Mouse (Mus musculus) heart, embryonic 12.5 days (tissue): Measurements from ENCODE around the gene Gpkow. TPM values are rescaled to one million over a fixed set of nuclear protein-coding genes. Genes with fewer than 3 reads are reported as not detected.

ENCODE experiments used
- ATAC-seq: fragments of 200-750 bp; cut with Nextera tagmentation; 2 replicates; pipeline ENCODE4 v1.8.0; 2017; ENCODE audit warnings: moderate TSS enrichment, moderate library complexity; ENCODE audit not compliant: insufficient number of reproducible peaks, low FRiP score
- H3K27ac ChIP-seq: fragments of 300-500 bp; sonication (generic); 2 replicates; pipeline ENCODE4 v1.5.1; 2016; ENCODE audit warnings: mild to moderate bottlenecking, moderate library complexity; ENCODE audit not compliant: poor library complexity, severe bottlenecking
- H3K27me3 ChIP-seq: fragments of 300-500 bp; sonication (generic); replicated peaks from 2 replicates; pipeline ENCODE4 v1.6.1; 2016; ENCODE audit warnings: mild to moderate bottlenecking, moderate library complexity
- H3K36me3 ChIP-seq: fragments of 300-500 bp; sonication (generic); 2 replicates; pipeline ENCODE4 v1.6.1; 2016; ENCODE audit warnings: mild to moderate bottlenecking, moderate library complexity
- H3K4me1 ChIP-seq: fragments of 300-500 bp; sonication (generic); replicated peaks from 2 replicates; pipeline ENCODE4 v1.6.1; 2016; ENCODE audit warnings: mild to moderate bottlenecking
- H3K4me2 ChIP-seq: fragments of 300-500 bp; sonication (generic); 2 replicates; pipeline ENCODE4 v1.6.1; 2016; ENCODE audit warnings: mild to moderate bottlenecking, moderate library complexity
- H3K4me3 ChIP-seq: fragments of 300-500 bp; sonication (generic); 2 replicates; pipeline ENCODE4 v1.5.1; 2016; ENCODE audit warnings: mild to moderate bottlenecking
- H3K9ac ChIP-seq: fragments of 300-500 bp; sonication (generic); 2 replicates; pipeline ENCODE4 v1.6.1; 2016; ENCODE audit warnings: mild to moderate bottlenecking, moderate library complexity
- H3K9me3 ChIP-seq: fragments of 300-500 bp; sonication (generic); replicated peaks from 2 replicates; pipeline ENCODE4 v1.6.1; 2016; ENCODE audit warnings: mild to moderate bottlenecking, moderate library complexity
- WGBS: fragments of 180-500 bp; shearing (Covaris S2); methylation state at CpG from one replicate; pipeline ENCODE4 v1.1.7; 2016; 5-methylcytosine and 5-hydroxymethylcytosine counted together
- polyA plus RNA-seq: library from polyadenylated mRNA; unstranded; fragments of >200 nt; fragmentation: Nextera tagmentation; extraction: Ambion mirVana; gene quantifications from 2 replicates; pipeline ENCODE4 v1.2.1, GENCODE M21; 2016

Gpkow gene
- polyA plus RNA-seq, 1 experiment from 2014 or later = 36.4 TPM

DNA sequence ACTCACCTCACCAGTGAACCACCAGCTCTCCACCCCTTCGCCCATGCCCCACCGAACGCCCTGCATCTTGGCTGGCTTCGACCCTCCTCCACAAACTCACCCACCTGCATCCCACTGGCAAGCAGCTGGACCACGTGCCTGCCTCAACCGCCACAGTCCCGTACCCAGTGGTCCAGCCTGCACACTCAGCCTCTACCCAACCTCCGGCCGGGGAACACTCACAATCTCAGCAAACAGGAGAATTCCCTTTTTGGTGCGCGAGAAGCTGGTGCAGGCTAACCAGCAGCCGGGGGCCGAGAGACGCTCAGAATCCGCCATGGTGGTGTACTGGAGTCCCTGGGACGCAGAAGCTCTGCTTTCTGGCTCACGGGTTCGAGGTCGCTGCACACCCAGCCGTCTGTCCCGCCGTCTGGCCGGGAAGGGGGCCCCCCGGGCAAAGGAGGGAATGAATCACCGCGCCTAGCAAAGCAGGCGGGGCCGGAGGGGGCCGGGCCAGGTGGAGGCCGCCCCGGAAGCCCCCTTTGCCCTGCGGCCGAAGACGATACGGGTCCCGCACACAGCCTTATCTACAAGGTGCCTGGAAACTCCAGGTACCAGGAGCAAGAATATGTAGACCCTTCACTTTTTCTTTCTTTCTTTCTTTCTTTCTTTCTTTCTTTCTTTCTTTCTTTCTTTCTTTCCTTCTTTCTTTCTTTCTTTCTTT lies 25.9 kb upstream of the Gpkow start, which contains the start of gene Plp2:
Gene Plp2, minus strand, starts transcription at position 470 of the 703 bp plus-strand sequence.
- H3K27ac ChIP-seq = peak within 1 kb of the TSS; percentile 75
- H3K4me3 ChIP-seq = peak within 1 kb of the TSS; percentile 72
- peak within 1 kb of the TSS; percentile 64 for H3K4me2 ChIP-seq
- no peaks in the 10 kb centered on the region for H3K9me3 ChIP-seq
- peaks cover 11% of the 10 kb centered on the region for H3K4me1 ChIP-seq
- ATAC-seq = peak; percentile 45
- 15% methylated on average over 32 of the region's 36 CpGs for WGBS
- H3K9ac ChIP-seq = peak within 1 kb of the TSS; percentile 82
- H3K36me3 ChIP-seq = peaks cover 24% of the 10 kb centered on the region
- H3K27me3 ChIP-seq = no peaks in the 10 kb centered on the region

DNA sequence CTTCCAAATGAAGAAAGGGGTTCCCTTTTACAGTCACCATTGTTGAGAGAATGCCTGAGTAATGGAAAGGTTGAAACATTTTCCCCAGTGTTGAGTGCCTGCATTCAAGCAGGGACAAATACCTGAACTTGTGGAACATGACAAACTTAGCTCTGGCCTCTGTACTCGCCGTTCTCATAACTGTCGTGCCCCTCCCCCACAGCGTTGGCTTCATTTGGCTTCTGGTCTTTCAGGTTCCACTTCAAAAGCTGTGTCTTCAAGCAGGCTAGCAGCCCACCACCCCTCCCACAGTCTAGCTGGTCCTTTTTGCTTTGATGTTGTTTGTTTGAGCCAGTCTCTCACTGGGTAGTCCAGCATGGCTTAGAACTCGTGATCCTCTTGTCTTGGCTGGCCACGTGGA lies 24.2 kb upstream of the Gpkow start:
- no peak for ATAC-seq
- Histone ChIP-seq H3K36me3 (peaks cover 9% of the 10 kb centered on the region), H3K9ac (no peak overlapping the region), H3K9me3 (no peaks in the 10 kb centered on the region), H3K27ac (no peak overlapping the region), H3K27me3 (no peaks in the 10 kb centered on the region), H3K4me2 (no peak overlapping the region), H3K4me1 (peaks cover 11% of the 10 kb centered on the region), H3K4me3 (no peak overlapping the region)
- WGBS = 41% methylated on average over 6 of the region's 6 CpGs

DNA sequence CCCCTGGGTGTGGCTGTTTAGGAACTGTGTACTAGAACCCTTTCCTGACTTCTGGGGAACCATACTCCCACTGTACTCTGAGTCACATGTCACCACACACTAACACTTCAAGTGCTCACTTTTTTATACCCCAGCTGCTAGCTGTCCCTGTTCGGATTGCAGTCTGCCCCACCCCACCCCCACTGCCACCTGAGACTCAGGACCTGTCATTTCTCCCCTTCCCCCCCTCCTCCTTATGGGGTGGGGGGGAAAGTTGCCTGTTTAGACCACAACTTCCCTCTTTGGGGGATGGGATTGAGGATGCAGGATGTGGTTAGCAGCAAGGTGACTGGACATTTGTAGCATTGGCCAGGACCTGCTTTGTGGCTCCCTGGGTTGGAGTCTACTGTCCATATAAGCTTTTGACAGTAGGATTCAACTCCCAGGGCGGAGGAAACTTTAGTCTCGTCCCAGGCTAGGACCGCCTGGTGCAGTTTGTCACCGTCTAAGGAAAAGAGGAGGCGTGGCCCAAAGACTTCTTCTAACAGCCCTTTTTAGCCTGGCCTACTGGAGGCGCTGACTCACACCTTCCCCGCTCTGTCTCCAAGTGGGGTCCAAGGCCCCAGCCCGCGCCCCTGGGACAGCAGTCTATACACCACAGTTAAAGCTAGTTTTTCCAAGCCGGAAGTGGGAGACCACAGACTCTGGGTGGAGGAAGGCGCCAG lies 23.2 kb upstream of the Gpkow start:
- WGBS = 20% methylated on average over 12 of the region's 12 CpGs
- Histone ChIP-seq H3K4me3 (peak overlapping the region; percentile 33), H3K9me3 (no peaks in the 10 kb centered on the region), H3K36me3 (peaks cover 7% of the 10 kb centered on the region), H3K9ac (no peak overlapping the region; the same call in none of the 2 replicates), H3K4me1 (peaks cover 11% of the 10 kb centered on the region), H3K27me3 (no peaks in the 10 kb centered on the region), H3K27ac (peak overlapping the region; percentile 51), H3K4me2 (peak overlapping the region; percentile 63)
- ATAC-seq = peak; percentile 23; the same call in 1 of the 2 replicates

DNA sequence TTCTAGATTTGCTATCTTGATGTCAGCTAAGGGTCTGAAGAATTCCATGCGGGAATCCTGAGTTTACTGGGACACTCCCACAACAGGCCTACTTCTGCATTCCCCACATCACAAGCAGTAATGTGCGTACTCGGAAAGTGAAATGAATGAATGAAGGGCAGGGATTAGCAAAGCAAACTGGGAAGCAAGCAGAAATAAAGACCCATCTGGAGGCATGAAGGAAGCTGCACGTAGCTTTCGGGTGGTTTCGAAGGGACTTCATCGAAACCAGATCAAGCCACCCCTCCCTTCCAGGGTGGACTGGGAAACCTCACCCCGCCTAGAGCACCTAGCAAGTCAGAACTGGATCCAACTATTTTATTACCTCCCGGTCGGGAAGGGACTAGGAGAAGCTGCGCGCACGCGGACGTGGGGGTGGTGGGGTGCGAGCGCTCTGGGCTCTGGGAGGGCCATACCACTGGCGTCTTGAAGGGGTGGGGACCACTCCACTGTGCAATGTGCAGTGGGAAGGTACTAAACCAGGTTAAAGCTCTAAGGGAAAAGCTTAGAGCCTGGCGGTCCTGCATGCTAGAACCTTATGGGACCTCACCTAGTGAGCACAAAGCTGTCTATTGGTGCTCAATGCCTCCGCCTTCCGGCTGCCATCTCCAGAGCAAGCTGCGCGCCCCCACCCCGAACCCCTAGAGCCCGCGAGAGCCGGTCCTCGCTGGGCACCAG lies 22.5 kb upstream of the Gpkow start:
- Histone ChIP-seq H3K4me2 (peak overlapping the region; percentile 63), H3K27me3 (no peaks in the 10 kb centered on the region), H3K27ac (peak overlapping the region; percentile 51), H3K9ac (peak overlapping the region; percentile 62), H3K4me3 (peak overlapping the region; percentile 33), H3K4me1 (peaks cover 11% of the 10 kb centered on the region), H3K36me3 (no peaks in the 10 kb centered on the region; the same call in 1 of the 2 replicates), H3K9me3 (no peaks in the 10 kb centered on the region)
- 22% methylated on average over 28 of the region's 28 CpGs for WGBS
- no peak for ATAC-seq

DNA sequence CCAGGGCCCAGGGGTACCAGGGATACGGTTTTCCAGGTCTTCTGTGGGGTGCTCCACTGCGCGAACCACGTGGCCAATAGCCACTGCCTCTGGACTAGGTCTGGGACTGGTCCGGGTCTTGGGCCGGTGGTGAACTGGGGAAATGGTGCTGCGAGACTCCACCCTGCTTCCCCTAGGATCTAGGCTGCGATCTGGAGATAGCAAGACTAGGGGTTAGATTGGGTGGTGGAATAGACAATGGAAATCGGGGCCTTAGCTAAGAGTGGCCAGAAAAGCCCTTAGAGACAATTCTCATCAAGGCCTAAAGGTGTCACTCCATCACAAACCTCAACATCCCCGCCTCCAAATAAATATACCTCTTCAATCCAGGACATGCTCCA lies 21.9 kb upstream of the Gpkow start:
- H3K9me3 ChIP-seq = no peaks in the 10 kb centered on the region
- H3K4me2 ChIP-seq = peak overlapping the region; percentile 63
- no peak overlapping the region; the same call in 1 of the 2 replicates for H3K27ac ChIP-seq
- peaks cover 11% of the 10 kb centered on the region for H3K4me1 ChIP-seq
- peak overlapping the region; percentile 33 for H3K4me3 ChIP-seq
- WGBS = 17% methylated on average over 10 of the region's 10 CpGs
- no peaks in the 10 kb centered on the region for H3K27me3 ChIP-seq
- peak overlapping the region; percentile 62 for H3K9ac ChIP-seq
- ATAC-seq = no peak
- H3K36me3 ChIP-seq = no peaks in the 10 kb centered on the region

DNA sequence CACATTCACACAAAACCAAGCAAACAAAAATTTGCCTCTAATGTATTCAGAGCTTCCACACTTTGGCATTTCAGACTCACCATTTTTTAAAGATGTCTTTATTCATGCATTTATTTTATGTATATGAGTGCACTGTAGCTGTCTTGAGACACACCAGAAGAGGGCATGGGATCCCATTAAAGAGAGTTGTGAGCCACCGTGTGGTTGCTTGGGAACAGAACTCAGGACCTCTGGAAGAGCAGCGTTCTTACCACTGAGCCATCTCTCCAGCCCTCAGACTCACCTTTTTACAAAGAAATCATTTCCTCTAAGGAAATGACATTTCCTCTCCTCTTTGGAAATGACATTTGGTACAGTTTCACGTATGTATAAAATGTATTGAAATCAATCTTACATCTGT lies 17.9 kb upstream of the Gpkow start:
- no peak overlapping the region for H3K27ac ChIP-seq
- H3K36me3 ChIP-seq = no peaks in the 10 kb centered on the region
- no peak overlapping the region for H3K9ac ChIP-seq
- H3K4me3 ChIP-seq = no peak overlapping the region
- WGBS = 48% methylated on average over 3 of the region's 3 CpGs
- ATAC-seq = no peak
- H3K9me3 ChIP-seq = no peaks in the 10 kb centered on the region
- no peak overlapping the region for H3K4me2 ChIP-seq
- peaks cover 2% of the 10 kb centered on the region; the same call in 1 of the 2 replicates for H3K4me1 ChIP-seq
- no peaks in the 10 kb centered on the region for H3K27me3 ChIP-seq

DNA sequence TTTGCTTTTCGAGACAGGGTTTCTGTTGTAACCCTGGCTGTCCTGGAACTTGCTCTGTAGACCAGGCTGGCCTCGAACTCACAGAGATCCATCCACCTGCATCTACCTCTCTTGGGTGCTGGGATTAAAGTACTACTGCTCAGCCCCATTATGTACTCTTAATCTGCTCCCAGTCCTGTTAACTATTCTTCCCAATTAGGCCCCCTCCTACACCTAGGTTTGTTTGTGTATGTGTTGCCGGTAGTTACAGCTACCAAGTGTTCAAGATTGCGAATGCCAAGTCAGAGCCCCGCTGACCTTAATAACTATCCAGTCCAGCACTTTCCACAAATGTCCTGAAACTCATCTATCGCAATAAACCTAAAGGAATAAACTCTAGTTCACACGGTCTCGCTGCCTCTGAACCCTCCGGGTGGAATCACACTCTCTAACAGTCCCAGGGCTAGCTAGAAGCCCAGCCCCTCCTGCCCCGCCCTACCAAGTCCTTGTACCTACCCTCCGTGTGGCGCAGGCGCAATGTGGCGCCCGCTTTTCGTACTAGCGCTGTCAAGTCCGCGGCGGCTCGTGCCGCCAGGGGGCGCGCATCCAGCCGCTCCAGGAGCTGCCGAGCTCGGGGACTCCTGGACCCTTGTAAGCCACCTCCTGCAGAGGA lies 17.4 kb upstream of the Gpkow start:
- 16% methylated on average over 27 of the region's 27 CpGs for WGBS
- no peaks in the 10 kb centered on the region for H3K4me1 ChIP-seq
- ATAC-seq = peak; percentile 87
- no peaks in the 10 kb centered on the region for H3K36me3 ChIP-seq
- H3K27ac ChIP-seq = no peak overlapping the region
- no peak overlapping the region; the same call in 1 of the 2 replicates for H3K9ac ChIP-seq
- H3K4me2 ChIP-seq = peak overlapping the region; percentile 68
- peak overlapping the region; percentile 40 for H3K4me3 ChIP-seq
- H3K27me3 ChIP-seq = no peaks in the 10 kb centered on the region
- no peaks in the 10 kb centered on the region for H3K9me3 ChIP-seq

DNA sequence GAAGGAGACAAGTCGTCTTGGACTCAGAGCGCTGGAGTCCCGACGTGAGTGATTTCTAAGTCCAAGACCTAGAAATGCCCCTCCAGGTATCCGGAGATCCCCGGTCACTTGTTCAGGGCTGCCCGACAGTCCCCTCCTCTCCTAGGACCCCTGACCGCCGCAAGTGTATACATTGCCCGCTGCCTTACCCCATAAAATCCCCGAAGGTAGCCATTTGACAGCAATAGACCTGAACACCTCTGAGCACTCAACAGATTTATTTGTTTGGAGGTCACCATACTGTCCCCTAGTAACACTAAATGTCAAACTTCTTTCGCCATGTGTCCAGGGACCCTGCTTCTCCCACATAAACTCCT lies 16.9 kb upstream of the Gpkow start:
- Histone ChIP-seq H3K4me3 (peak overlapping the region; percentile 40), H3K27ac (no peak overlapping the region), H3K4me2 (peak overlapping the region; percentile 68), H3K27me3 (no peaks in the 10 kb centered on the region), H3K36me3 (no peaks in the 10 kb centered on the region), H3K9ac (no peak overlapping the region; the same call in 1 of the 2 replicates), H3K9me3 (no peaks in the 10 kb centered on the region), H3K4me1 (no peaks in the 10 kb centered on the region)
- 17% methylated on average over 12 of the region's 12 CpGs for WGBS
- no peak for ATAC-seq

DNA sequence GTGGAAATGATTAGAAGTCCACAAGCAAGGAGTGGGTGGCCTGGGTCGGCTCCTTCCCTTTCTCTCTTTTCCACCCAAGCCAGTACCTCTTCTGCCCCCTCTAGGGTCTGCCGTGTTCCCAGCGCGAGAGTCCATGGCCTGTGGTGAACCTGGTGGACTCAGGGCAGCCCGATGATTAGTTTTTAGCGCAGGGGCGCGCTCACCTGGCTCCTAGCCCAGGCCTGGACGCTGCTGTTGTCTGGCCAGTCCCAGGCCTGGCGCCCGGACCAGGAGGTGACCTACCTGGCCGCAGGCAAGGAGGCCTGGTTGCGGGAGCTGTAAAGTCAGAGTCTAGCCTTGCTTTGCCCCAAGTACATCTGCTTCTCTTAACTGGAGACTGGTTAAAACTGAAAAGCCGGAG lies 16.1 kb upstream of the Gpkow start, which contains the start of gene Magix:
Gene Magix, minus strand, starts transcription at position 388 of the 400 bp plus-strand sequence.
- Histone ChIP-seq H3K4me3 (peak within 1 kb of the TSS; percentile 40), H3K27me3 (no peaks in the 10 kb centered on the region), H3K27ac (no peak within 1 kb of the TSS), H3K9ac (no peak within 1 kb of the TSS; the same call in 1 of the 2 replicates), H3K9me3 (no peaks in the 10 kb centered on the region), H3K36me3 (no peaks in the 10 kb centered on the region), H3K4me2 (peak within 1 kb of the TSS; percentile 68), H3K4me1 (no peaks in the 10 kb centered on the region)
- no peak for ATAC-seq
- 60% methylated on average over 14 of the region's 14 CpGs for WGBS

DNA sequence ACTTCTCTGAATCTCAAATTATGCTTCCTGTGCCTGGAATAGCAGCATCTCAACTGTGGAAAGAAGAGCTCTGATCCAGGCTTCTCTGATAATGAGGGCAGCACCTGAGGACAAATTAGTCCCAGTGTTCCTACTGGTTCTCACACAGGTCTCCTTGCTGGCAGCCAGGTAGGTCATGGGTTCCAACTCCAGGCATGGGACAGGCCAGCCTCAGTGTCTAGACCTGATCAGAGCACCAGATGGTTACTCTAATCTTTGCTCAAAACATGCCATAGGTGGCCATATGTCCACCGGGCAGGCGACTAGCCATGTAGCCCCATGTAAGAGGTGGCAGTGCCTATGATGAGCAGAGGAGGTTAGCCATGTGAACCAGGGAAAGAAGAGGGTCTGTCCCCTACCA lies 8.6 kb upstream of the Gpkow start:
- H3K27me3 ChIP-seq = peaks cover 3% of the 10 kb centered on the region; the same call in 1 of the 2 replicates
- no peaks in the 10 kb centered on the region for H3K4me1 ChIP-seq
- H3K9ac ChIP-seq = no peak overlapping the region
- H3K4me3 ChIP-seq = no peak overlapping the region
- H3K27ac ChIP-seq = no peak overlapping the region
- no peak for ATAC-seq
- no peak overlapping the region for H3K4me2 ChIP-seq
- H3K9me3 ChIP-seq = no peaks in the 10 kb centered on the region
- WGBS = 85% methylated on average over 2 of the region's 2 CpGs
- no peaks in the 10 kb centered on the region for H3K36me3 ChIP-seq
